22 mouse cellular contexts compared by ENCODE assay signal in the genomic region with DNA sequence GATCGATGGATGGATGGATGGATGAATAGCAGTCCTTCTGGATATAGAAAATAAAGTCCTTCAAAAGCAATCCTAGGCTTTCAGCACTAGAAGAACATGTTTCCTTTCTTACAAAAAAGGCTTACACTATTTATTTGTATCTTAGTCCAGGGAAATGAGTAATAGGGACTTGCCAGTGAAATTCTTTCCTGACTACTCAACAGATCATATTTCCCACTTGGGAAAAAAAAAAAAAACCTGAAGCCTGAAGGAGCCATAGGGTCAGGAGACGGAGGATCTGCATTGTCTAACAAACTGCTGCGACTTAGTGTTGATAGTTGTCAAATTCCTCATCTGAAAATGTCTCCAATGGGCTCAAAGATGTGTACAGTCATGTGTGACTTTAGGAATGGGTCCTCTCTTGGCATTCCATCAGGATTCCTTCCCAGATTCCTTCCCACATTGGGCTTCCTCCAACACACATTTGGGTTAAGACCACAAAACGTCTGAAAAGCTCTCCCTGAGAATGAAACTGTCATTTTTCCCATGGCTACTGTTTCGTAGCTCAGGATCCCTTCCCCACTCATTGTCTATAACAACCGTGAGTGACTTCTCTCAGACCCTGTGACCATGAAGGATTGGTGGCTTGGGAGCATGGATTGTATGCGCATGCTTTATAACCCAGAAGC.
A peak's percentile ranks its signal among the peaks of the same experiment; 100 is the strongest.
DNase-seq lines count a peak whose midpoint lies in the region; ATAC-seq lines count a peak whose summit lies in the region.
"Had no signal": no experiment of that assay in that cellular context is flagged by ENCODE, and none has a peak within 500 bp of the region (broad histone marks: within the 10 kb centered on the region; RNA-seq: fewer than 3 reads in every experiment).

No protein-coding gene starts in this region.

- no peak for ATAC-seq in liver, embryonic 12.5 days
- ATAC-seq: forebrain, embryonic 13.5 days; intestine, embryonic 16.5 days had no signal

- no peaks in the 10 kb centered on the region for H3K27me3 ChIP-seq in liver, embryonic 12.5 days (replicated peaks)
- H3K27me3 ChIP-seq: forebrain, embryonic 13.5 days; heart, embryonic 15.5 days; hindbrain, embryonic 15.5 days had no signal

- WGBS in liver, embryonic 12.5 days (ENCODE audit: insufficient replicate concordance), result 56% methylated on average over 7 of the region's 7 CpGs

- no peak overlapping the region for H3K4me3 ChIP-seq in liver, embryonic 12.5 days
- H3K4me3 ChIP-seq: forebrain, embryonic 13.5 days; gastrocnemius, adult 2 months; heart, embryonic 15.5 days; hindbrain, embryonic 15.5 days had no signal

- no peak overlapping the region for H3K27ac ChIP-seq in liver, embryonic 12.5 days
- H3K27ac ChIP-seq: forebrain, embryonic 13.5 days; gastrocnemius, adult 2 months; heart, embryonic 15.5 days; hindbrain, embryonic 15.5 days had no signal

- no peaks in the 10 kb centered on the region for H3K4me1 ChIP-seq in liver, embryonic 12.5 days
- H3K4me1 ChIP-seq: forebrain, embryonic 13.5 days; heart, embryonic 15.5 days; hindbrain, embryonic 15.5 days had no signal

- H3K9ac ChIP-seq in liver, embryonic 12.5 days, result no peak overlapping the region
- H3K9ac ChIP-seq: forebrain, embryonic 13.5 days; heart, embryonic 15.5 days; hindbrain, embryonic 15.5 days had no signal

- H3K4me2 ChIP-seq in liver, embryonic 12.5 days, result no peak overlapping the region
- H3K4me2 ChIP-seq: forebrain, embryonic 13.5 days; heart, embryonic 11.5 days; heart, embryonic 15.5 days; hindbrain, embryonic 15.5 days had no signal

- no peaks in the 10 kb centered on the region for H3K9me3 ChIP-seq in liver, embryonic 12.5 days (replicated peaks)
- H3K9me3 ChIP-seq: forebrain, embryonic 13.5 days; heart, embryonic 15.5 days; hindbrain, embryonic 15.5 days had no signal

- H3K36me3 ChIP-seq in liver, embryonic 12.5 days, result no peaks in the 10 kb centered on the region
- H3K36me3 ChIP-seq: heart, embryonic 15.5 days; hindbrain, embryonic 15.5 days had no signal

- peak; percentile 19 to 30 for DNase-seq in heart, postnatal 10 days
- no peak for DNase-seq in heart, postnatal 25 days (ENCODE audit: low spot score)
- DNase-seq in 3T3-L1 (ENCODE audit: low read depth, low spot score) (peak; percentile 90), NIH3T3 (ENCODE audit: low read depth) (peak; percentile 77)
- peak; percentile 75 for DNase-seq in fibroblast of lung, adult 2 months (ENCODE audit: low read depth)
- no peak for DNase-seq in kidney, adult 8-10 months
- no peak for DNase-seq in neural tube, embryonic 10.5 days (ENCODE audit: extremely low spot score, low spot score)
- DNase-seq: adrenal gland, postnatal 10 days; B cell, adult 2 months; cerebellum, adult 11-12 months; cerebellum, postnatal 10 days; gastrocnemius, adult 2 months; gastrocnemius, postnatal 25 days; heart, adult 11 months; heart, postnatal 36 days; kidney, adult 2 months had no signal

- intact Hi-C loops in heart, postnatal 10 days (cut with DNase I), result no loop called here
- intact Hi-C loops in heart, postnatal 25 days (cut with DNase I), result no loop called here

Comparison
In these comparisons a context has a peak if more than half of its experiments do, and no peak if none do; other contexts are left out.
1. DNase-seq: peak in heart, postnatal 10 days (2 of 2), 3T3-L1 (single experiment), NIH3T3 (single experiment) and fibroblast of lung, adult 2 months (single experiment); none in heart, postnatal 25 days (single experiment), kidney, adult 8-10 months (0 of 2) and neural tube, embryonic 10.5 days (single experiment).